Mouse (Mus musculus) myocyte (in vitro differentiated cells): ENCODE data around the gene Meis3.

ENCODE experiments used
- POLR2A ChIP-seq: IDR thresholded peaks from one replicate; pipeline ENCODE4 v1.6.1; 2011; ENCODE audit warnings: low read depth, mild to moderate bottlenecking, control low read depth, moderate library complexity; ENCODE audit not compliant: insufficient read length
- TCF3 ChIP-seq: IDR thresholded peaks from one replicate; pipeline ENCODE4 v1.6.1; 2011; ENCODE audit warnings: low read depth, control low read depth; ENCODE audit not compliant: insufficient read length

DNA sequence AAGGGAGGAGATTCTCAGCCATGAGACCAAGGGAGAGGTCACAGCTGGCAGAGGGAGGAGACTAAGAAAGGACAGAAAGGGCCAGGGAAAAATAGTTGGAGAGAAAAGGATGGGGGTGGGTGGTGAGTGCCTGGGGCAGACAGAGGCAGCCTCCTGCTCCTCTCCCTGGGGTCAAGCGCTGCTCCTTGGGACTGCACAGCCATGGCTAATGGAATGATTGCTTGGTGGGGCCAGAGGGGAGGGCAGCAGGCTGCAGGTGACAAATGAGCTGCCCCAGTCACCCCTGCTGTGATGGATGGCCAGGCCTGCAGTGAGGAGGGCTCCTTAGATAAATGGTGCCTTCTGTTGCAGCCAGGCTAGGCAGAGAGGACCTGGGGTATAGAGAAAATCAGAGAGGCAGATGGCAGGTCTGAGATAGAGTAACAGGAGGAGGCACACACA is 2.7 kb upstream of the Meis3 start:
- TF ChIP-seq TCF3: no peak
- TF ChIP-seq POLR2A: no peak
